In the genomic region with DNA sequence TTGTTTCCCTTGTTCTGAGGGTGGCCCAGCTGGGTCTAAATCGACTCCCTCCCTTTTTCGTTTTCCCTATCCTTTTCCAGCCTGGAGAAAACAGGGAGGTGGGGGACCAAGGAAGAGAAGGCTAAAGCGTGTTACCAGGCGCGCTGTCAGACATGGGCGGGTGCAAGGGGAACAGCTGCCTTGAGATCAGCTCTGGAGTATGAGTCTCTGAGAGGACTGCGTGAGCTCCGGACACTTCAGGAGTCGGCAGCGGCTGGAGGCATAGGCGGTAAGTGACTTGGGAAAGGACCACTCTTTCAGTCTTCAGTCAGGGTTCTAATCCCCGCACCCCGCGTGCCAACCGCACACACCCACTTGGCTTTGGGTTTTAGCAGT, we compare ENCODE assay signal across 8 mouse cellular contexts.
DNase-seq lines count a peak whose midpoint lies in the region; ATAC-seq lines count a peak whose summit lies in the region.

No protein-coding gene starts in this region.

- WGBS in limb, embryonic 11.5 days: 14% methylated on average over 15 of the region's 15 CpGs

- DNase-seq in adrenal gland, adult 18-20 months (ENCODE audit: low spot score in 2 of 2): peak; percentile 2 to 16
- DNase-seq in adrenal gland, postnatal 4 days (ENCODE audit: low spot score in 2 of 2): no peak
- DNase-seq in thymus, postnatal 36 days: peak; percentile 7
- DNase-seq in thymus, postnatal 0 days (ENCODE audit: low spot score): no peak
- peak; percentile 25 for DNase-seq in limb, embryonic 11.5 days (ENCODE audit: low spot score)
- DNase-seq in testis, postnatal 10 days (ENCODE audit: low spot score): peak; percentile 40

- peaks cover 18% of the 10 kb centered on the region for H3K27me3 ChIP-seq in limb, embryonic 11.5 days (ENCODE audit: control insufficient read depth, insufficient read depth, low read length)

- H3K9ac ChIP-seq in limb, embryonic 11.5 days (ENCODE audit: low read length): peak overlapping the region; percentile 30; the same call in 1 of the 2 replicates

- H3K4me1 ChIP-seq in limb, embryonic 11.5 days (ENCODE audit: control insufficient read depth, insufficient read depth, low read length): no peaks in the 10 kb centered on the region

- ATAC-seq in granulocyte monocyte progenitor cell, adult 5-6 weeks (replicated peaks; ENCODE audit: poor library complexity, severe bottlenecking): peak; percentile 52
- peak; percentile 47; the same call in 1 of the 2 replicates for ATAC-seq in limb, embryonic 11.5 days (ENCODE audit: insufficient number of reproducible peaks, low FRiP score, low TSS enrichment, low read depth)
- peak; percentile 66 for ATAC-seq in megakaryocyte-erythroid progenitor cell, adult 5-6 weeks (replicated peaks; ENCODE audit: low FRiP score, low TSS enrichment, poor library complexity, severe bottlenecking)

- no peaks in the 10 kb centered on the region for H3K36me3 ChIP-seq in limb, embryonic 11.5 days (ENCODE audit: control insufficient read depth, insufficient read depth, low read length)

- no peak overlapping the region for H3K27ac ChIP-seq in limb, embryonic 11.5 days (replicated peaks; ENCODE audit: low read depth, low read length)

- peak overlapping the region; percentile 61 for H3K4me2 ChIP-seq in limb, embryonic 11.5 days (ENCODE audit: low read depth, severe bottlenecking)

- peak overlapping the region; percentile 33 for H3K4me3 ChIP-seq in limb, embryonic 11.5 days (ENCODE audit: low read depth, low read length)

- no peaks in the 10 kb centered on the region for H3K9me3 ChIP-seq in limb, embryonic 11.5 days (ENCODE audit: control insufficient read depth, low read length)

Comparison
In these comparisons a context has a peak if more than half of its experiments do, and no peak if none do; other contexts are left out.
1. DNase-seq: peak in adrenal gland, adult 18-20 months (2 of 2), thymus, postnatal 36 days (2 of 2), limb, embryonic 11.5 days (single experiment) and testis, postnatal 10 days (single experiment); none in adrenal gland, postnatal 4 days (0 of 2) and thymus, postnatal 0 days (single experiment).
2. Peak in every context shown above with its lines, with median percentiles within 50 percentile points of each other: ATAC-seq.